Mouse (Mus musculus) liver, embryonic 18 days (tissue): Measurements from ENCODE around the gene Acbd4. TPM values are rescaled to one million over a fixed set of nuclear protein-coding genes. Genes with fewer than 3 reads are reported as not detected.

Source experiments
- polyA plus RNA-seq: library from polyadenylated mRNA; depleted of rRNA; stranded (reverse); fragments of >200 nt; gene quantifications from 2 replicates; pipeline ENCODE4 v1.2.3, GENCODE M21; 2012; rRNA removed

Gene Acbd4
- polyA plus RNA-seq: 17.8 and 18.3 TPM in 2 replicates

DNA sequence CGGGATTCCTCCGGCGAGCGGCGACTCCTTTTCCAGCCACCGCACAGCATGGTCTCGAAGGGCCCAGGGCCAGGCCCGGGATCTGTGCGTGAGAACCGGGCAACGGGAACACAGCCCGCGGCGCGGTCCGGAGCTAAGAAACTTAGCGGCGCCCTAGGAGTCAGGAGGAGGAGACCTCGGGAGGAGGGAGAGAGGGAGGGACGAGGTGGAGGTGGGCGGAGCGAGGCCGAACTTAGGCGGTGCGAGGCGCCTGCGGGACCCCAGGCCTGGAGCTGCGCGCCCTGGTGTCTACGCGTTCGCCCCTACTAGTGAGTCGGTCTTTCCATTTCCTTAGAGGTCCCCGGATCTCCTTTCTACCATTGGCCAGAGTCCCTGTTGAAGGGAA, at the start of gene Acbd4, which contains the start of gene Plcd3:
Gene Acbd4, plus strand, starts transcription at position 202 of the 385 bp plus-strand sequence.
Gene Plcd3, minus strand, starts transcription at position 178 of the 385 bp plus-strand sequence.

DNA sequence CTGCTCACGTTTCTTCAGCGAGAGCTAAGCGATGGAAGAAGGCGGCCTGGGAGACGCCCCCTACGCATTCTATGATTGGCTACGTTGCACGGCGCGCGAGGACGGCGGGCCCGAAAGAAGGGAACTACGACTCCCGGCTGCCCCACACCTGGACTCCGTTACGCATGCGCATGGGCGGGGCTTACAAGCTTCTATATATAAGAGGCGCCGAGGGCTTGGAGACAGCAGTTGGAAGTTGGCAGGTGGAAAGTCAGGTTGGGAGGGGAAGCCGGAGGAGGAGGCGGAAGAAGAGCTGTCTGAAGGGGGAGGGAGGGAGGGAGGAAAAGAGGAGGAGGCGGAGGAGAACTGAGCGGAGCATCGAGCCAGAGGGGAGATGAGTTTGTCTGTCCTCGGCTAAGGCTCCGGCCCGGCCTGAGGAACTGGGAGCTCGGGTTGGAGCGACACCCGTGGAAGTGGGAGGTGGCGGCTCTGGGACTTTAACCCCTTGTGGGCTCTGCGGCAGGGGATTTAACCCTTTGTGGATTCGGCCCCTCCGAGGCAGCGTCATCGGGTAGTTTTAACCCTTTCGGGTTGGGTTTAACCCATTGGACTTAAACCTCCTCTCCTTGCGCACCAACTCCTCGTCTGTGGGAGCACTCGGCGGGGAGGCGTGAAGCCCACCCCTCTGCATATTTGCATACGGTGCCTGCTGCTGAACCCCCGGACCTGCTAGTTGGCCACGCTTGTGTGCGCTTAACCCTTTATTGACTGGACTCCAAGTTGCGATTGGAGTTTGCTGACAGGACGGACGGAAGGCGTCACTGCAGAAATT, 14.7 kb downstream of the Acbd4 start, which contains the start of gene Hexim1:
Gene Hexim1, plus strand, starts transcription at position 224 of the 811 bp plus-strand sequence.

DNA sequence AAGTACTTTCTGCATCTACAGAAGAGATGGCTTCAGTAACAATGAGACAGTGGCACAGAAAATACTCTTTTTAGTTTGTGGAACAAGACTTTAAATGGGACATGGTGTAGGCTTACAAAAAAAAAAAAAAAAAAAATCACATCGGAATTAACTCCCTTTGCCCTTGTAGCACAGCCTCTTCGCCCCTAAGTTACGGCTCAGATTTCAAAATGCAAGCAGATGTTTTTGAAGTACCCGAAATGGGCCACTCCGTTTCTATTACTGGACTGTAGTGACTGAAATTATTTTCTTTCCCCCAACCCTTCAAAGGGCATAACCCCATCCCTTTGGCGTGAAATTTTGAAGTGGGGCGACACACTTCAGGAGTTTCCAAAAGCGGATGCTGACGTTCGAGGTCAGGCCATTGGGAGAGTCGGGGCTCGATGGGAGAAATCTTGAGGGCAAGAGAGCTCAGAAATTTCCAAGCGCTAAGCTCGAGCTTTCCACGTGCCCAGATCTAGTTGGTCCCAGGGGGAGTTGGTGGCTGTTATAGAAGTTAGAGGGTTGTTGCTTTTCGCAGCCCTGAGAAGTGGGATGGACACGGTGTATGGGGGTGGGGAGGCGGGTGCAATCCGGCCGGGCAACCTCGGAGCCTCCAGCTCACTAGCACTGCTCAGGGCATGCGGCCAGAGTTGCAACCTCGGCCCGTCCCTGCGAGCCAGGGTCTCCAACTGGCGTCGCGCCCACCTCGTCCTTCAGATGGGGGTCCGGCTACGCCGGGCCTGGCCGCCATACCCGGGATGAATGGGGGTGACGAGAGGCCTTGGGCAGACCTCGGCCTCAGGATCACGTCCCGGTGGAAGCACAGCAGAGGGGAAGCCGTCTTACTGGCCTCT, 30.5 kb downstream of the Acbd4 start, which contains the start of gene Hexim2:
Gene Hexim2, plus strand, starts transcription at position 729 of the 875 bp plus-strand sequence.

Other genes with a start within 250 kb of the Acbd4 start
- gene Eftud2, start 220.7 kb upstream of the Acbd4 start, polyA plus RNA-seq: 24.8 and 25.6 TPM in 2 replicates
- gene Ccdc103, start 220.5 kb upstream of the Acbd4 start, polyA plus RNA-seq: 0.23 and 0.29 TPM in 2 replicates
- gene Fam187a, start 216.5 kb upstream of the Acbd4 start, polyA plus RNA-seq: not detected in 2 replicates
- 4.0 and 4.2 TPM in 2 replicates for gene Gfap, start 200.8 kb upstream of the Acbd4 start, polyA plus RNA-seq
- gene Kif18b, start 176.6 kb upstream of the Acbd4 start, polyA plus RNA-seq: 9.8 and 11.0 TPM in 2 replicates
- 0.14 and 0.19 TPM in 2 replicates for gene C1ql1, start 155.0 kb upstream of the Acbd4 start, polyA plus RNA-seq
- gene Nmt1, start 73.5 kb upstream of the Acbd4 start, polyA plus RNA-seq: 21.6 and 22.7 TPM in 2 replicates
- 32.9 and 33.5 TPM in 2 replicates for gene Dcakd, start 73.3 kb upstream of the Acbd4 start, polyA plus RNA-seq
- 1.9 and 2.5 TPM in 2 replicates for gene Plcd3, start within 50 bp of the Acbd4 start, polyA plus RNA-seq
- gene Hexim1, start 14.5 kb downstream of the Acbd4 start, polyA plus RNA-seq: 8.5 and 9.9 TPM in 2 replicates
- 1.8 and 1.9 TPM in 2 replicates for gene Hexim2, start 30.7 kb downstream of the Acbd4 start, polyA plus RNA-seq
- 6.2 and 9.4 TPM in 2 replicates for gene Fmnl1, start 69.4 kb downstream of the Acbd4 start, polyA plus RNA-seq
- not detected in 2 replicates for gene 1700023F06Rik, start 106.9 kb downstream of the Acbd4 start, polyA plus RNA-seq
- gene Spata32, start 116.8 kb downstream of the Acbd4 start, polyA plus RNA-seq: not detected in 2 replicates
- 0.90 and 1.00 TPM in 2 replicates for gene Map3k14, start 165.8 kb downstream of the Acbd4 start, polyA plus RNA-seq